Mouse (Mus musculus): ENCODE measurements around the gene Fyn. TPM values are rescaled to one million over a fixed set of nuclear protein-coding genes. Genes with fewer than 3 reads are reported as not detected.

The Fyn gene
- polyA plus RNA-seq, 1 experiment from 2014 or later: 61.4 TPM

DNA sequence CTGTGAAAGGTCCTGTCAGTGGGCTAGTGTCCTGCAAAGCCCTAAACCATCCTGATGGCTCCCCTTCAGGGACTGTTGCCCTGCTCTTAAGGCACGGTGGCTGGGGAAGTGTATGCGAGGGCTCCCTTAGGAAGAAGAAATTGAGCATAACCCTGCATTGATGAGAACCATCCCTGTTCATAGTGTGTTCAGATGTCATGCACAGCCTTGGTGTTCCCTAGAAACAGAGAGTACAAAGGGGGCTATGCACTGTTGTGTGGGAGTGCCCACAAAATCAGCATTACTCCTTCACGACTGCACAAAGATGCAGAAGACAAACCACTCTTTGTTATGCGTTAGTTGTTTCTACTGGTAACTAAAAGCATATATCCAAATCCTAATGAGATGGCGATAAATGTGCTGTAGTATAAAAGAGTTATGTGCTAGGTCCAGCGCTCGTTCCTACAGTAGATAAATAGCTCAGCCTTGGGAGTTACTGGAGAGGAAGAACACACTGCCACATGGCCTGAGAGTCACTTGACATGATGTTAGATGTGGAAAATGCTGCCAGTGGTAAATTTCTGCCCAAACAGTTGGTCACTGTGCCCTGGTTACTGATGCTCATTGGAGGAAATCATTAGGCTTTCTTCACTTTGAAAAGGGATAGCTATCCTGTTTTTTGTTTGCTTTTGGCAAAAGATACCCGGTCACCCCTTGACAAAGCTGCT, 83.4 kb downstream of the Fyn start:
- no peaks in the 10 kb centered on the region for H3K9me3 ChIP-seq (replicated peaks)
- ATAC-seq: no peak
- H3K4me2 ChIP-seq: no peak overlapping the region
- H3K27ac ChIP-seq: no peak overlapping the region; the same call in 1 of the 2 replicates
- no peaks in the 10 kb centered on the region for H3K27me3 ChIP-seq
- H3K36me3 ChIP-seq (ENCODE audit: poor library complexity, severe bottlenecking): peaks cover 5% of the 10 kb centered on the region; the same call in 1 of the 2 replicates
- H3K4me3 ChIP-seq: no peak overlapping the region
- H3K9ac ChIP-seq: no peak overlapping the region
- peaks cover 60% of the 10 kb centered on the region for H3K4me1 ChIP-seq
- WGBS: 60% methylated on average over 8 of the region's 8 CpGs

- Histone ChIP-seq H3K9ac (no peak overlapping the region), H3K9me3 (replicated peaks) (no peaks in the 10 kb centered on the region), H3K27me3 (no peaks in the 10 kb centered on the region), H3K4me1 (peaks cover 62% of the 10 kb centered on the region), H3K27ac (no peak overlapping the region), H3K36me3 (ENCODE audit: poor library complexity, severe bottlenecking) (peaks cover 5% of the 10 kb centered on the region; the same call in 1 of the 2 replicates), H3K4me3 (no peak overlapping the region), H3K4me2 (no peak overlapping the region)
- no peak for ATAC-seq
- 61% methylated on average over 4 of the region's 4 CpGs for WGBS
These were observed 86.7 kb downstream of the Fyn start for GRCm38 (mm10) chr10:39455344-39455743.

DNA sequence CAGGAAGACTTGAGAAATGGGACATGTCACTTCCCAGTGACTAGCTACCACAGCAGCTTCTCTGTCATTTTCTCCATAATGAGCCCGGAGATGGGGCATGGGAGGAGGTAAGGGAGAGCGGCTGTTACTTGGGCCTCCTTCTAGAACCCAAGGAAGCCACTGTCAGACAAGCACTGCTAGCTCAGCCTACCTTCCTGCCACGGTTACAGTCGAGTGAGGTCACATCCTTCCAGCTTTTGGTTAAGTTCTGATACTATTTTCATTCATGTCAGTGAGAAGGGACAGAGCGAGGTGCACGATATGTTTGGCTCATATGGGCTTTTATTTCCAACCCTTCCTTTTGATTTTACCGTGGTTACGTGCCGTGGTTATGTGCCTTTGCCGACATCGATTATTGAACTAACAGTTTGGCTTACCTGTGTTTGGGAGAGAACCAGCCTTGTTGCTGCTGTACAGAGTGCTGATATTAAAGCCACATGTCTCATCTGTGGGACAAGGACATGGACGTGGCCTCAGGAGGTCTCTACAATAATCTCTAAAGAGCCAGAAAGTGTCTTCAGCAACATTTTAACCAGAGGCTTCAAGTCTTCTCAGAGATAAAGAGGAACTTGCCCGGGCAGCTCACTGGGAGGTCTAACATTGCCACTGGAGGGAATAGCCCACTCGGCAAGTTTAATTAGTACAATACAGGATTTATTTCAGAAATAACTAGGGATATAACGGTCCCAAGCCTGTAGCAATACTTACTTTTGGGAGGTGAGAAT, 87.4 kb downstream of the Fyn start:
- no peak overlapping the region for H3K9ac ChIP-seq
- peaks cover 65% of the 10 kb centered on the region for H3K4me1 ChIP-seq
- no peaks in the 10 kb centered on the region for H3K27me3 ChIP-seq
- WGBS: 86% methylated on average over 15 of the region's 15 CpGs
- peaks cover 5% of the 10 kb centered on the region; the same call in 1 of the 2 replicates for H3K36me3 ChIP-seq (ENCODE audit: poor library complexity, severe bottlenecking)
- no peak overlapping the region for H3K4me2 ChIP-seq
- no peaks in the 10 kb centered on the region for H3K9me3 ChIP-seq (replicated peaks)
- H3K4me3 ChIP-seq: no peak overlapping the region
- ATAC-seq: no peak
- H3K27ac ChIP-seq: no peak overlapping the region

- Histone ChIP-seq H3K4me1 (peaks cover 66% of the 10 kb centered on the region), H3K36me3 (ENCODE audit: poor library complexity, severe bottlenecking) (peaks cover 5% of the 10 kb centered on the region; the same call in 1 of the 2 replicates), H3K27ac (no peak overlapping the region), H3K9me3 (replicated peaks) (no peaks in the 10 kb centered on the region), H3K9ac (no peak overlapping the region), H3K4me3 (no peak overlapping the region), H3K27me3 (no peaks in the 10 kb centered on the region), H3K4me2 (no peak overlapping the region)
- 91% methylated on average over 6 of the region's 6 CpGs for WGBS
- no peak for ATAC-seq
These were observed 88.1 kb downstream of the Fyn start for GRCm38 (mm10) chr10:39456776-39457175.

DNA sequence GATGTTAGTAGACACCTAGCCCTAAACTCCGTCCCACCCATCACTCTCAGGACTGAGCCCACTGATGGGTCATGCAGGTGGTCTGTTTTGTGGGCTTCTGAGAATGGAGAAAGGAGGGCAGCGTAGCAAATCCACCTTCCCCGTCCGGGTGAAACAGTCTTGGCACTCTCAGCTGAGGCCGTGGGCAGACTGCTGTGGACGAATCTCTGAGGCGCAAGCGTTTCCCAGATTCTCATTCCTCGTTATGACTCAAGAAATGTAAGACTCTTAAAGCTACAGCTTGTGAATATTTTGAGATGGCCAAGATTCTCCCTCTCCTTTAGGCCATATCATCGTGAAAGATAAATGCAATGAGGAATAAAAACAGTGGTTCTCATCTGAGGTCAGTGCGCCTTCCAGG, 88.6 kb downstream of the Fyn start:
- no peak overlapping the region for H3K4me2 ChIP-seq
- H3K27me3 ChIP-seq: no peaks in the 10 kb centered on the region
- H3K4me1 ChIP-seq: peaks cover 66% of the 10 kb centered on the region
- H3K9ac ChIP-seq: no peak overlapping the region
- no peak overlapping the region for H3K4me3 ChIP-seq
- H3K36me3 ChIP-seq (ENCODE audit: poor library complexity, severe bottlenecking): peaks cover 5% of the 10 kb centered on the region; the same call in 1 of the 2 replicates
- 90% methylated on average over 11 of the region's 11 CpGs for WGBS
- no peaks in the 10 kb centered on the region for H3K9me3 ChIP-seq (replicated peaks)
- H3K27ac ChIP-seq: 0 out of 2 replicates have a peak overlapping the region, but pooled peaks have one; percentile 36
- no peak for ATAC-seq

GRCm38 (mm10) chr10:39458766-39459699, 90.4 kb downstream of the Fyn start:
- Histone ChIP-seq H3K27me3 (no peaks in the 10 kb centered on the region), H3K4me2 (no peak overlapping the region), H3K27ac (peak overlapping the region; percentile 65), H3K4me3 (no peak overlapping the region), H3K36me3 (ENCODE audit: poor library complexity, severe bottlenecking) (peaks cover 5% of the 10 kb centered on the region; the same call in 1 of the 2 replicates), H3K9me3 (replicated peaks) (no peaks in the 10 kb centered on the region), H3K4me1 (peaks cover 67% of the 10 kb centered on the region), H3K9ac (no peak overlapping the region)
- ATAC-seq: peak; percentile 56
- 66% methylated on average over 13 of the region's 13 CpGs for WGBS

DNA sequence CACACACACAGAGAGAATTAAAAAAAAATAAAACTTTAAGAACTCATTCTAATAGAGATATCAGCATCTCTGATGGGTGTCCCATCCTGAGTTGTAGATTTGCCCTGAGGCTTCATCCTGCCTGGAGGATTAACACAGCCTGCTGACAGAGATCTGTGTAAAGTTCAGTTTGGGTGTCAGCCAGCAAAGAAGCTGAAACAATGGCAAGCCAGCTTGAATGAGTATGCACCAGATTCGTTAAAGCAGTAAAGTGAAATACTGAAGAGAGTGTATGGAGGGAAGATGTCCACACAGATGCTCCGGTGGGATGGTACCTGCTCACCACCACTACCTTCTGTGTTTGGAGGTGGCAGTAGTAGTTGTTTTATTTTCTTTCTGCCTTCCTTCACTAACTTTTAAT, 92.0 kb downstream of the Fyn start:
- Histone ChIP-seq H3K36me3 (ENCODE audit: poor library complexity, severe bottlenecking) (peaks cover 4% of the 10 kb centered on the region; the same call in 1 of the 2 replicates), H3K9me3 (replicated peaks) (no peaks in the 10 kb centered on the region), H3K9ac (no peak overlapping the region), H3K27ac (no peak overlapping the region), H3K4me2 (no peak overlapping the region), H3K4me1 (peaks cover 67% of the 10 kb centered on the region), H3K4me3 (no peak overlapping the region), H3K27me3 (no peaks in the 10 kb centered on the region)
- 21% methylated on average over 2 of the region's 2 CpGs for WGBS
- ATAC-seq: 0 out of 2 replicates have a peak, but pooled peaks have one; percentile 9

DNA sequence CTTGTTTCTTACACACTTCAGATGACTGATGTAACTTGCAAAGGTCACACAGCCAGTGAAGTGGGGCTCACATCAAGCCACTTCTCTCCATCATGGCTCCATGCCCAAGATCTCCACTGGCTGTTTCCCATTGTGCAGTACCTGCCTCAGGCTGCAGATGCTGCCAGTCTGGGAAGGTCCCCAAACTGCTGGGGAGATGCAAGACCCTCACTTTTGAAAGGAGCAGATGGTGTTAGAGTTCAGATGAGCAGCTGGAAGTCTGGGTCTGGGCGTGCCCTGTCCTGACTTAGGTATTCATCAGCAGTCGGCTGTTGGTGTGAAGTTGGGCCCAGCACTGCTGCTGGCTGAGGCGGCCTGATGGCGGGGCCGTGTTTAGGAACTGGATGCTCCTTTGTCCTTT, 93.3 kb downstream of the Fyn start:
- no peaks in the 10 kb centered on the region for H3K36me3 ChIP-seq (ENCODE audit: poor library complexity, severe bottlenecking)
- WGBS: 35% methylated on average over 5 of the region's 5 CpGs
- H3K27me3 ChIP-seq: no peaks in the 10 kb centered on the region
- peaks cover 64% of the 10 kb centered on the region for H3K4me1 ChIP-seq
- no peak overlapping the region for H3K4me3 ChIP-seq
- H3K9ac ChIP-seq: 0 out of 2 replicates have a peak overlapping the region, but pooled peaks have one; percentile 35
- peak; percentile 19; the same call in 1 of the 2 replicates for ATAC-seq
- peak overlapping the region; percentile 33; the same call in 1 of the 2 replicates for H3K27ac ChIP-seq
- no peaks in the 10 kb centered on the region for H3K9me3 ChIP-seq (replicated peaks)
- no peak overlapping the region for H3K4me2 ChIP-seq

DNA sequence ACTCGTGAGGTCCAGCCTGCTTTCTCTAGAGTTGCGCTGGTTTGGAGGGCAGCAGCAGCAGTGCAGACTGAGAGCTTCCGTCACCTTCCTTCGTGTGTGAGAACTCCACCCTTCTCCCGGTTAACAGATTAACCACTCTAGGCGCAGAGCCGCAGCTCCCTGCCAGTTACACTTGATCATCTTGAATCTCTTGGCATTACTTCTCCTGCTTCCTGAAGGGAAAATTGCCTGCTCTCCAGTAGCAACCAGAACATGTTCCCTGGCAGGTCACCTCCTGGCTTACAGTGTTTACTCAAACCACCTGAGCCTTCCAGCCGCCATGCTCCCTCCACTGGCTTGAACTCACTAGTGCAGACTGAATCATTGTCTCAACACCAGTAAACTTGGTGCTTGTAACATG, 94.1 kb downstream of the Fyn start:
- ATAC-seq: no peak
- H3K4me1 ChIP-seq: peaks cover 56% of the 10 kb centered on the region
- H3K9ac ChIP-seq: peak overlapping the region; percentile 22; the same call in 1 of the 2 replicates

GRCm38 (mm10) chr10:39464383-39464782, 95.7 kb downstream of the Fyn start:
- Histone ChIP-seq H3K4me2 (no peak overlapping the region), H3K27ac (no peak overlapping the region), H3K9ac (no peak overlapping the region), H3K36me3 (ENCODE audit: poor library complexity, severe bottlenecking) (no peaks in the 10 kb centered on the region), H3K27me3 (no peaks in the 10 kb centered on the region), H3K4me3 (no peak overlapping the region), H3K4me1 (peaks cover 47% of the 10 kb centered on the region), H3K9me3 (replicated peaks) (no peaks in the 10 kb centered on the region)
- 91% methylated on average over 5 of the region's 5 CpGs for WGBS
- ATAC-seq: no peak

More for the DNA sequence above, 94.1 kb downstream of the Fyn start:
- 68% methylated on average over 8 of the region's 8 CpGs for WGBS
- H3K27me3 ChIP-seq: no peaks in the 10 kb centered on the region
- H3K36me3 ChIP-seq (ENCODE audit: poor library complexity, severe bottlenecking): no peaks in the 10 kb centered on the region
- H3K4me2 ChIP-seq: no peak overlapping the region
- no peak overlapping the region for H3K4me3 ChIP-seq
- H3K9me3 ChIP-seq (replicated peaks): no peaks in the 10 kb centered on the region
- H3K27ac ChIP-seq: peak overlapping the region; percentile 33; the same call in 1 of the 2 replicates

- H3K36me3 ChIP-seq (ENCODE audit: poor library complexity, severe bottlenecking): no peaks in the 10 kb centered on the region
- no peak overlapping the region for H3K27ac ChIP-seq
- H3K4me2 ChIP-seq: no peak overlapping the region
- peaks cover 46% of the 10 kb centered on the region for H3K4me1 ChIP-seq
- no peaks in the 10 kb centered on the region for H3K27me3 ChIP-seq
- H3K4me3 ChIP-seq: no peak overlapping the region
- no peak overlapping the region for H3K9ac ChIP-seq
- 76% methylated on average over 6 of the region's 6 CpGs for WGBS
- H3K9me3 ChIP-seq (replicated peaks): no peaks in the 10 kb centered on the region
- ATAC-seq: no peak
These were observed 98.7 kb downstream of the Fyn start for GRCm38 (mm10) chr10:39467317-39467716.

All from forebrain, embryonic 13.5 days (tissue).